Mouse (Mus musculus) kidney, postnatal 10 days (tissue): ENCODE measurements around the gene Ramp2.
A peak's percentile ranks its signal among the peaks of the same experiment; 100 is the strongest.

Source experiments
- DNase-seq: peaks from one replicate; pipeline ENCODE4 v3.0.0; 2021; ENCODE audit warnings: mixed read lengths

Gene Ramp2

GRCm38 (mm10) chr11:101236782-101237181 is 9.0 kb upstream of the Ramp2 start:
- no peak for DNase-seq

- DNase-seq, result peak; percentile 54
Measured at GRCm38 (mm10) chr11:101238071-101238647, 7.7 kb upstream of the Ramp2 start.

GRCm38 (mm10) chr11:101245071-101245470 is 757 bp upstream of the Ramp2 start:
- peak; percentile 75 for DNase-seq

GRCm38 (mm10) chr11:101246702-101247012 is 829 bp downstream of the Ramp2 start:
- DNase-seq, result peak; percentile 65

- no peak for DNase-seq
Measured at GRCm38 (mm10) chr11:101247521-101248030, 1.7 kb downstream of the Ramp2 start.

- peak; percentile 86 for DNase-seq
Measured at GRCm38 (mm10) chr11:101248258-101248994, 2.6 kb downstream of the Ramp2 start.

GRCm38 (mm10) chr11:101251031-101251430 is 5.2 kb downstream of the Ramp2 start:
- DNase-seq, result no peak

- no peak for DNase-seq
Measured at GRCm38 (mm10) chr11:101252941-101253340, 7.1 kb downstream of the Ramp2 start.

- DNase-seq, result peak; percentile 92
Measured at GRCm38 (mm10) chr11:101253613-101254389, 8.0 kb downstream of the Ramp2 start, which contains the start of gene Vps25. Vps25 (plus strand) TSS chr11:101253707.

GRCm38 (mm10) chr11:101255826-101256775 is 10.3 kb downstream of the Ramp2 start:
- no peak for DNase-seq

- peak; percentile 75 for DNase-seq
Measured at GRCm38 (mm10) chr11:101259261-101259712, 13.5 kb downstream of the Ramp2 start.

- peak; percentile 91 for DNase-seq
Measured at GRCm38 (mm10) chr11:101259948-101260825, 14.4 kb downstream of the Ramp2 start, which contains the start of gene Wnk4. Wnk4 (plus strand) TSS chr11:101260567.

- no peak for DNase-seq
Measured at GRCm38 (mm10) chr11:101260826-101261380, 15.1 kb downstream of the Ramp2 start.

GRCm38 (mm10) chr11:101262272-101262967 is 16.6 kb downstream of the Ramp2 start:
- peak; percentile 40 for DNase-seq

GRCm38 (mm10) chr11:101263138-101263988 is 17.5 kb downstream of the Ramp2 start:
- DNase-seq, result no peak

GRCm38 (mm10) chr11:101263989-101264280 is 18.1 kb downstream of the Ramp2 start:
- DNase-seq, result no peak

- no peak for DNase-seq
Measured at GRCm38 (mm10) chr11:101264954-101265471, 19.2 kb downstream of the Ramp2 start.

GRCm38 (mm10) chr11:101265906-101266305 is 20.1 kb downstream of the Ramp2 start:
- no peak for DNase-seq

- DNase-seq, result no peak
Measured at GRCm38 (mm10) chr11:101269577-101270116, 23.8 kb downstream of the Ramp2 start.
